ENCODE assay signal across 19 mouse cellular contexts in the genomic region with DNA sequence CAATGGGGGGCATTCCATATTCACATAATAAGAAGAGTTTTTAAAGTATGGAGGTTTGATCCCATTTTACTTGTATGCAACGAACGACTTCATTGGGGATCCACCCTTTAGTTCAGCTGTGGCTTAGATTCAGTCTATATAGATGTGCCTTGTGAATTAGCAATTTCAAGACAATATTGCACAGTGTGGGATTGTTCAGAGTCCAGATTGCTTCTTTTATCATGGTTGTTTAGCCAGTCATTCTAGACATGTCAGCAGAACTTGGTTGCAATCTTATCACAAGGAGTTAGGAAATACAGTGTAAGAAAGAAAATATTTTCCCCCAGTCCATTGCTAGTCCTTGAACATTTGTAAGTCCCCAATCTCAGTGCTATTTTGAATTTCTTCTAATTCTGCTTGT.
A peak's percentile ranks its signal among the peaks of the same experiment; 100 is the strongest.
DNase-seq lines count a peak whose midpoint lies in the region; ATAC-seq and TF ChIP-seq lines count a peak whose summit lies in the region.
"Had no signal": no experiment of that assay in that cellular context is flagged by ENCODE, and none has a peak within 500 bp of the region (broad histone marks: within the 10 kb centered on the region; RNA-seq: fewer than 3 reads in every experiment).

No protein-coding gene starts in this region.

- no peak for DNase-seq in ovary, postnatal 10 days (ENCODE audit: low spot score)
- DNase-seq: adrenal gland, adult 2 months; adrenal gland, adult 8-10 months; adrenal gland, postnatal 10 days; adrenal gland, postnatal 14 days; adrenal gland, postnatal 25 days; adrenal gland, postnatal 36 days; B cell, adult 2 months; cerebellum, adult 11 months; cerebellum, adult 11-12 months; cerebellum, adult 18-20 months had no signal

- H3K4me2 ChIP-seq in intestine, embryonic 16.5 days (ENCODE audit: low read depth, low read length) = no peak overlapping the region
- H3K4me2 ChIP-seq in intestine, embryonic 15.5 days (replicated peaks) = no peak overlapping the region
- H3K4me2 ChIP-seq in intestine, postnatal 0 days (replicated peaks; ENCODE audit: low read depth) = no peak overlapping the region

- H3K27ac ChIP-seq in intestine, embryonic 16.5 days (ENCODE audit: low read length) = no peak overlapping the region
- H3K27ac ChIP-seq in intestine, embryonic 15.5 days = no peak overlapping the region
- H3K27ac ChIP-seq in intestine, postnatal 0 days (ENCODE audit: low read depth, low read length) = no peak overlapping the region

- no peaks in the 10 kb centered on the region for H3K9me3 ChIP-seq in intestine, embryonic 16.5 days (ENCODE audit: control insufficient read depth, low read length)
- H3K9me3 ChIP-seq in intestine, embryonic 15.5 days = no peaks in the 10 kb centered on the region
- H3K9me3 ChIP-seq in intestine, postnatal 0 days (ENCODE audit: control insufficient read depth) = no peaks in the 10 kb centered on the region
- H3K9me3 ChIP-seq: G1E had no signal

- H3K4me3 ChIP-seq in intestine, embryonic 16.5 days (ENCODE audit: low read length) = no peak overlapping the region
- H3K4me3 ChIP-seq in intestine, embryonic 15.5 days (replicated peaks) = no peak overlapping the region
- no peak overlapping the region for H3K4me3 ChIP-seq in intestine, postnatal 0 days (ENCODE audit: low read depth, low read length)

- no peaks in the 10 kb centered on the region for H3K36me3 ChIP-seq in intestine, embryonic 16.5 days (ENCODE audit: control insufficient read depth, insufficient read depth, low read length)
- no peaks in the 10 kb centered on the region for H3K36me3 ChIP-seq in intestine, embryonic 15.5 days
- no peaks in the 10 kb centered on the region for H3K36me3 ChIP-seq in intestine, postnatal 0 days (ENCODE audit: control insufficient read depth, insufficient read depth)
- H3K36me3 ChIP-seq: G1E had no signal

- H3K4me1 ChIP-seq in intestine, embryonic 16.5 days (ENCODE audit: control insufficient read depth, insufficient read depth, low read length) = no peaks in the 10 kb centered on the region
- no peaks in the 10 kb centered on the region for H3K4me1 ChIP-seq in intestine, embryonic 15.5 days (replicated peaks)
- H3K4me1 ChIP-seq in intestine, postnatal 0 days (replicated peaks; ENCODE audit: control insufficient read depth, insufficient read depth, low read length) = no peaks in the 10 kb centered on the region

- TF ChIP-seq CTCF in intestine, postnatal 0 days (IDR thresholded peaks at IDR 0.05; ENCODE audit: low read depth) = no peak

- peak; percentile 84 for ATAC-seq in intestine, embryonic 16.5 days
- no peak for ATAC-seq in intestine, embryonic 15.5 days
- peak; percentile 69 for ATAC-seq in intestine, postnatal 0 days
- ATAC-seq: activated CD4-positive, CD25-positive, alpha-beta regulatory T cell, adult 4 months; CD4-positive, CD25-positive, alpha-beta regulatory T cell, adult 4 months; Patski had no signal

- H3K9ac ChIP-seq in intestine, embryonic 16.5 days (ENCODE audit: low read depth, low read length) = no peak overlapping the region
- no peak overlapping the region for H3K9ac ChIP-seq in intestine, embryonic 15.5 days
- no peak overlapping the region for H3K9ac ChIP-seq in intestine, postnatal 0 days (ENCODE audit: low read depth, low read length)

- 78% methylated on average over 2 of the region's 2 CpGs for WGBS in intestine, embryonic 16.5 days
- 89% methylated on average over 2 of the region's 2 CpGs for WGBS in intestine, embryonic 15.5 days
- WGBS in intestine, postnatal 0 days = 74% methylated on average over 2 of the region's 2 CpGs

- no peaks in the 10 kb centered on the region for H3K27me3 ChIP-seq in intestine, embryonic 16.5 days (replicated peaks; ENCODE audit: control insufficient read depth, insufficient read depth, low read length)
- no peaks in the 10 kb centered on the region for H3K27me3 ChIP-seq in intestine, embryonic 15.5 days (replicated peaks)
- H3K27me3 ChIP-seq in intestine, postnatal 0 days (replicated peaks; ENCODE audit: control insufficient read depth, insufficient read depth, low read length) = no peaks in the 10 kb centered on the region
- H3K27me3 ChIP-seq: CH12.LX had no signal
